Mouse (Mus musculus) lung, postnatal 0 days (tissue): ENCODE results near the gene Ngfr. TPM values are rescaled to one million over a fixed set of nuclear protein-coding genes. Genes with fewer than 3 reads are reported as not detected.

Source experiments
- ATAC-seq: fragments of 200-750 bp; cut with Nextera tagmentation; 2 replicates; pipeline ENCODE4 v1.8.0; 2017; ENCODE audit warnings: moderate library complexity
- DNase-seq: peaks from one replicate; pipeline ENCODE4 v3.0.0-alpha.2; 2016; ENCODE audit warnings: low spot score
- H3K27ac ChIP-seq: fragments of 300-500 bp; sonication (generic); 2 replicates; pipeline ENCODE4 v1.5.1; 2014; ENCODE audit warnings: antibody characterized with exemption, mild to moderate bottlenecking, low read length, mixed read lengths
- H3K27me3 ChIP-seq: fragments of 300-500 bp; sonication (generic); replicated peaks from 2 replicates; pipeline ENCODE4 v1.6.1; 2014; ENCODE audit warnings: low read length, mixed read lengths; ENCODE audit not compliant: insufficient read depth
- H3K36me3 ChIP-seq: fragments of 300-500 bp; sonication (generic); 2 replicates; pipeline ENCODE4 v1.6.1; 2014; ENCODE audit warnings: low read length, mixed read lengths; ENCODE audit not compliant: insufficient read depth
- H3K4me1 ChIP-seq: fragments of 300-500 bp; sonication (generic); 2 replicates; pipeline ENCODE4 v1.6.1; 2014; ENCODE audit warnings: antibody characterized with exemption, low read depth, low read length, mixed read lengths; ENCODE audit not compliant: insufficient read depth
- H3K4me2 ChIP-seq: fragments of 300-500 bp; sonication (generic); replicated peaks from 2 replicates; pipeline ENCODE4 v1.6.1; 2014; ENCODE audit warnings: low read depth, mild to moderate bottlenecking, low read length, moderate library complexity, mixed read lengths
- H3K4me3 ChIP-seq: fragments of 300-500 bp; sonication (generic); 2 replicates; pipeline ENCODE4 v1.5.1; 2014; ENCODE audit warnings: low read depth, low read length
- H3K9ac ChIP-seq: fragments of 300-500 bp; sonication (generic); replicated peaks from 2 replicates; pipeline ENCODE4 v1.6.1; 2014; ENCODE audit warnings: low read depth, mild to moderate bottlenecking
- H3K9me3 ChIP-seq: fragments of 300-500 bp; sonication (generic); 2 replicates; pipeline ENCODE4 v1.6.1; 2016; ENCODE audit warnings: low read length, mixed read lengths
- CTCF ChIP-seq: IDR thresholded peaks from 2 replicates; pipeline ENCODE4 v1.5.1; 2016; ENCODE audit warnings: antibody characterized with exemption, mild to moderate bottlenecking
- EP300 ChIP-seq: IDR thresholded peaks from 2 replicates; pipeline ENCODE4 v1.6.1; 2016; ENCODE audit warnings: antibody characterized with exemption, mild to moderate bottlenecking, control low read depth
- WGBS: fragments of 180-500 bp; shearing (Covaris S2); extraction: QIAGEN DNeasy Blood & Tissue Kit; methylation state at CpG from one replicate; pipeline ENCODE4 v1.1.7; 2014; 5-methylcytosine and 5-hydroxymethylcytosine counted together
- polyA plus RNA-seq: library from polyadenylated mRNA; unstranded; fragments of >200 nt; fragmentation: Nextera tagmentation; extraction: Ambion mirVana; gene quantifications from 2 replicates; pipeline ENCODE4 v1.2.1, GENCODE M21; 2015

Ngfr gene
- polyA plus RNA-seq, 1 experiment from 2014 or later = 0.43 TPM

GRCm38 (mm10) chr11:95589195-95589594 is 1.7 kb upstream of the Ngfr start:
- no peak overlapping the region for H3K4me2 ChIP-seq
- DNase-seq (no peak), ATAC-seq (no peak)
- H3K4me3 ChIP-seq = no peak overlapping the region
- peaks cover 17% of the 10 kb centered on the region for H3K4me1 ChIP-seq
- TF ChIP-seq EP300 (no peak), CTCF (no peak)
- WGBS = 44% methylated on average over 5 of the region's 5 CpGs
- H3K9me3 ChIP-seq = no peaks in the 10 kb centered on the region
- H3K36me3 ChIP-seq = no peaks in the 10 kb centered on the region
- no peak overlapping the region for H3K27ac ChIP-seq
- H3K27me3 ChIP-seq = peaks cover 34% of the 10 kb centered on the region
- no peak overlapping the region for H3K9ac ChIP-seq

- Histone ChIP-seq H3K27ac (no peak overlapping the region), H3K4me3 (peak overlapping the region; percentile 30), H3K27me3 (peaks cover 51% of the 10 kb centered on the region), H3K9ac (no peak overlapping the region), H3K36me3 (no peaks in the 10 kb centered on the region), H3K9me3 (no peaks in the 10 kb centered on the region), H3K4me1 (peaks cover 17% of the 10 kb centered on the region), H3K4me2 (peak overlapping the region; percentile 55)
- WGBS = 1% methylated on average over 27 of the region's 27 CpGs
- TF ChIP-seq CTCF (no peak), EP300 (no peak)
- no peak for ATAC-seq
- no peak for DNase-seq
Measured at GRCm38 (mm10) chr11:95586751-95587422, 648 bp downstream of the Ngfr start.

GRCm38 (mm10) chr11:95586184-95586583 is 1.4 kb downstream of the Ngfr start:
- Histone ChIP-seq H3K4me2 (peak overlapping the region; percentile 33), H3K4me1 (peaks cover 17% of the 10 kb centered on the region), H3K9ac (no peak overlapping the region), H3K4me3 (peak overlapping the region; percentile 10; the same call in 1 of the 2 replicates), H3K27ac (no peak overlapping the region), H3K9me3 (no peaks in the 10 kb centered on the region), H3K36me3 (no peaks in the 10 kb centered on the region), H3K27me3 (peaks cover 53% of the 10 kb centered on the region)
- TF ChIP-seq CTCF (peak; percentile 87), EP300 (no peak)
- WGBS = under 1% methylated on average over 24 of the region's 25 CpGs
- ATAC-seq = peak; percentile 72
- peak; percentile 78 for DNase-seq

- Histone ChIP-seq H3K27ac (no peak overlapping the region), H3K9me3 (no peaks in the 10 kb centered on the region), H3K4me3 (peak overlapping the region; percentile 17), H3K36me3 (no peaks in the 10 kb centered on the region), H3K27me3 (peaks cover 57% of the 10 kb centered on the region), H3K9ac (no peak overlapping the region), H3K4me2 (peak overlapping the region; percentile 33), H3K4me1 (peaks cover 17% of the 10 kb centered on the region)
- DNase-seq (no peak), ATAC-seq (no peak)
- under 1% methylated on average over 15 of the region's 15 CpGs for WGBS
- TF ChIP-seq CTCF (no peak), EP300 (no peak)
Measured at GRCm38 (mm10) chr11:95585684-95586083, 1.9 kb downstream of the Ngfr start.

- DNase-seq (peak; percentile 29), ATAC-seq (no peak)
- TF ChIP-seq CTCF (no peak), EP300 (no peak)
- H3K36me3 ChIP-seq = no peaks in the 10 kb centered on the region
- H3K27ac ChIP-seq = no peak overlapping the region
- under 1% methylated on average over 24 of the region's 24 CpGs for WGBS
- no peak overlapping the region for H3K9ac ChIP-seq
- H3K4me1 ChIP-seq = peaks cover 17% of the 10 kb centered on the region
- peak overlapping the region; percentile 17 for H3K4me3 ChIP-seq
- H3K9me3 ChIP-seq = no peaks in the 10 kb centered on the region
- peaks cover 60% of the 10 kb centered on the region for H3K27me3 ChIP-seq
- H3K4me2 ChIP-seq = peak overlapping the region; percentile 33; the same call in 1 of the 2 replicates
Measured at GRCm38 (mm10) chr11:95585281-95585680, 2.3 kb downstream of the Ngfr start.

- H3K4me2 ChIP-seq = no peak overlapping the region
- DNase-seq (no peak), ATAC-seq (no peak)
- no peak overlapping the region for H3K9ac ChIP-seq
- TF ChIP-seq EP300 (no peak), CTCF (no peak)
- H3K36me3 ChIP-seq = no peaks in the 10 kb centered on the region
- 9% methylated on average over 9 of the region's 9 CpGs for WGBS
- H3K27me3 ChIP-seq = peaks cover 67% of the 10 kb centered on the region
- H3K27ac ChIP-seq = no peak overlapping the region
- peaks cover 17% of the 10 kb centered on the region for H3K4me1 ChIP-seq
- H3K9me3 ChIP-seq = no peaks in the 10 kb centered on the region
- H3K4me3 ChIP-seq = no peak overlapping the region
Measured at GRCm38 (mm10) chr11:95584651-95585050, 2.9 kb downstream of the Ngfr start.
